Mouse (Mus musculus) adrenal gland, adult 18-20 months (tissue): ENCODE data around the gene Mars. TPM values are rescaled to one million over a fixed set of nuclear protein-coding genes. Genes with fewer than 3 reads are reported as not detected.
A peak's percentile ranks its signal among the peaks of the same experiment; 100 is the strongest.
"Not testable (repeated sequence)": the region's sequence is repeated elsewhere in the genome, so short reads cannot be mapped to it uniquely, and the experiment has no call there.

ENCODE experiments used
- DNase-seq, 2 experiments: peaks; one replicate each; pipeline ENCODE4 v3.0.0; 2021 to 2022; ENCODE audit warnings: low spot score in 2 of 2
- total RNA-seq, 2 experiments: library from RNA; stranded (reverse); gene quantifications; 1 replicate in 1 of 2; 2 replicates in 1 of 2; pipeline ENCODE4 v1.2.3; 2021

The Mars gene
- total RNA-seq, 2 experiments from 2014 or later, result 80.9 to 98.6 TPM

DNA sequence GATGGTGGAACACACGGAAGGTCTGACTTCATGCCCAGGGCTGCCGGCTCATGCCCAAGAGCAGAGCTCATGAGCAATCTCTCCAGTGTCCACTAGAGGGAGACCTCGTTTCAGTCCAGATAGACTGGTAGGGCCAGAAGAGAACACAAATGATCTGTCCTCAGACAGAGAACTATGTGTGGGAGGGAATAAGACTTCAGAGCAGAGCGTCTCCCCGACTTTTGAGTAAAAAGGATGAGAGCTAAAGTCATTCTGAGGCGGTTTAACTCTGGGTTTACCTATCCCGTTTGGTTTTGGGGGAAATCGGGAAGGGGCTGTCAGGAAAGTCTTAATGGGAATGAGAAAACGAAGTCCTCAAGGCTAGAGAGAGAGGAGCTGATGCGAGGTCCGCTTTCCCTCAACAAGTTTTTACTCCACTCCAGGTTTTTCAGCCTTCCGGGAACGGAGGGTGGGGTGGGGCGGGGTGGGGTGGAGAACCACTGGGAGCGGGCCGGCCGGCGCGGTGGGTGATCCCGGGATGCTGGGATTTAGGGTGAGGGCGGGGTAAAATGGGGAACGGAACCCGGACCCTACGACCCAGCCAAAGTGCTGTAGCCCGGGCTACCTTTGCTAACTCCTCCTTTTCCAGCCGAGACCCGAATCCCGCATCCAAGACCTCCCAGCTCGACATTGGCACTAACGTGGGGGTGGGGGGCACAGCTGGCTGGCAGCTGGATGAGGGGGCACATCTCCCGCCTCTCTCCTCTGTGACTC is 27.5 kb upstream of the Mars start:
- peak; percentile 76 to 80 for DNase-seq

DNA sequence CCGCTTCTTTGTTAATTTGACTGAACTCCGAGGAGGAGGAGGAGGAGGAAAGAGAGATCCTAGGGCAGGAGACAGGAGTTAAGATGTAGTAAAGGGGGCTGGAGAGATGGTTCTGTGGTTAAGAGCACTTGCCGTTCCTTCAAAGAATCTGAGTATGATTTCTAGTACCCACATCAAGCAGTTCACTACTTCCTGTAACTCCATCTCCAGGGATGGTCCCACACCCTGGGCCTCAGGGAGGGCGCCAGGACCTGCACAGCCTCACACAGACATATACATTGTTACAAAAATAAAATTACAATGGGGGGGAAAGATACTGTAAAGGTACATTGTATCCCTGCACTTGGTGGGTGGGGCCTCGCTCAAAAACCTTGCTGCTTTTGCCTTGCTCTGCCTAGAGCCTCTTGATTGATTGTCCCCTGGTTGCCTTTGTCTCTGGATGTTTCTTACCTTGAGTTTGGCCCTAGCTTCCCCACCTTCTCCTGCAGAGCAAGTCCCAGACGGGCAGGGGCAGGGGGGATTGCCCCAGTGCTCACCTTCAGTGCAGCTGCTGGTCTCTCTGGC is 26.0 kb upstream of the Mars start:
- no peak for DNase-seq

DNA sequence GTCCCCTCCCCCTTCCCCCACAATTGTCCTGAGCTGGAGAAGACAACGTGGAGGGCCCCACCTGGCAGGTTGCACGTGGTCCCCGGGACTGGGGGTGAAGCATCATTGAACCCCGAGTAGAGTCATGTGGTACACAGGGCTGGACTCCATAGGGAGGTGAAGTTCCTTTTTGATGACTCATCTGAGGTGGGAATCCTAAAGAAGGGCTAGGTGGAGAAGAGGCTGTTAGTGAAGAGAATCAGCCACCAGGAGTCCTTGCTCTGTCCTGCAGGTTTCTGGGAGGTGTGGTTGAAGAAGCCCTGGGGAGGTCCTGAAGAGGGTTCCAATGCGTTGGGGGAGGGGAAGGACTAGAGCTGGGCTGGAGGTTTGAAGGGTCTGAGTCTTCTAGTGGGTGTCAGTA is 25.4 kb upstream of the Mars start:
- DNase-seq, result no peak

DNA sequence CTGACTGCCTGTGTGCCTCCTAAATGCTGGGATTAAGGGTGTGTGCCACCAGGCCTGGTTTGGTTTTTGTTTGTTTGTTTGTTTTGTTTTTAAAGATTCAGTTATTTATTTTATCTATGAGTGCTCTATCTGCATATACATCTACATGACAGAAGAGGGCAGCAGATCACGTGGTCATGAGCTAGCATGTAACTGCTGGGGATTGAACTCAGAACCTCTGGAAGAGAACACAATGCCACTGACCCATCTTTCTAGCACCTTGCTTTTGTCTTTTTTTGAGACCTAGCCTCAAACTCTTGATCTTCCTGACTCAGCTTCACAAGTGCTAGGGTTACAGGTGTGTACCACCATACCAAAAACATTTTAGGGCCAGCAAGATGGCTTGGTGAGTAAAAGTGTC is 23.7 kb upstream of the Mars start:
- DNase-seq, result no peak

DNA sequence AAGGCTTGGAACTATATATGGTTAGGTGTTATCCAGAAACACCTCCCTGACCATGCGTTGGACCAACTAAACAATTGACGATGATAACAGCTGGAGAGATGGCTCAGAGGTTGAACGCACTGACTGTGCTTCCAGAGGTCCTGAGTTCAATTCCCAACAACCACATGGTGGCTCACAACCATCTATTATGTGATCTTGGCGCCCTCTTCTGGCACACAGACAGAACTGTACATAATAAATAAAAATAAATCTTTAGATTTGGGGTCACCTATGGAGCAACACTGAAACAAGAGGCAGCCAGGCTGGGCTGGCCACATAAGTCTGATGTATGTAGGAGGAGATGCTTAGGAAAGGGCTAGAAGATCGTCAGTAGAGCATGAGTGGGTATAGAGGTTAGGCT is 21.6 kb upstream of the Mars start:
- no peak for DNase-seq

DNA sequence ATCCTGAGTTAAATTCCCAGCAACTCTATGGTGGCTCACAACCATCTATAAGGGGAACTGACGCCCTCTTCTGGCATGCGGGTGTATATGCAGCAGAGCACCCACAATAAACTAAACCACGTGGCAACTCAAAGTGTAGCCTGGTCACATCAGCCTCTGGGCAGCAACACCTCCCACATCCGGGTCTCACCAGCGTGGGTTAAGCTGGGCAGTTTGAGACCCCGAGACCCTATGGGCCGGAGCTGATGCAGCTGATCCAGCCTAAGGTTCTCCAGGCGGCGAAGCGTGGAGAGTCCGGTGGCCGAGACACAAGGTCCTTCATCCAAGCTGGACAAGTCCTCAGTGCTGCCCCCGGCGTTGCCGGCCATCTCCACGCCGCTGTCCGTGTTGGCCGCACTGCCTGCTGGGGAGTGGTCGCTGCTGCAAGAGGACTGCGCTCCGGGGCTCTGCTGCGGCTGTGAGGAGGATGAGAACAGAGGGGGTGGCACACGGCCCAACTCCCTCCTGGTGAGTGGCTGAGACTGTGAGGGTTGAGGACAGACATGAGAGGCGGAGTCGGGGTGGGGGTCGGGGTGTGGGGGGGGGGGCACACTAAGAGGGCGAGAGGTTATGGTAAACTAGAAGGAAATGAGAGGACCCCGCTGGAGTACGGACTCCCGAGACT is 20.8 kb upstream of the Mars start:
- no peak for DNase-seq

DNA sequence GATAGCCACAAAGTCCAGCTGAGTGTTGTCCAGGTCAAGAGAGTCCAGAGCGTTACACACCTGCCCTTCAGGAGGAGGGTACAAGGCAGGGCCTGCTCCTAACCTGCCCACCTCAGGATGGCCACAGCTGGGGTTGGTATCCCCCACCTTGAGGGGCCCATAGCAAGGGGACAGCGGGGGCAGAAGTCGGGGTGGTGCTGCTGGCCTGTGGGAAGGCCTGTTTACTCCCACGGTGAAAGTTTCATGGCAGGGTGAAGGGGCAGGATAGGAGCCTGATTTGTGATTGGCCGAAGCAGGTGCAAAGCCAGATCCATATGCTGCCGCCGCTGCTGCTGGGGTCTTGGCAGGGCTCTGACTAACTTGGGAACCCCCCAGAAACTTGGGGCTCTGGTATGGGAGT is 18.6 kb upstream of the Mars start:
- DNase-seq, result no peak

DNA sequence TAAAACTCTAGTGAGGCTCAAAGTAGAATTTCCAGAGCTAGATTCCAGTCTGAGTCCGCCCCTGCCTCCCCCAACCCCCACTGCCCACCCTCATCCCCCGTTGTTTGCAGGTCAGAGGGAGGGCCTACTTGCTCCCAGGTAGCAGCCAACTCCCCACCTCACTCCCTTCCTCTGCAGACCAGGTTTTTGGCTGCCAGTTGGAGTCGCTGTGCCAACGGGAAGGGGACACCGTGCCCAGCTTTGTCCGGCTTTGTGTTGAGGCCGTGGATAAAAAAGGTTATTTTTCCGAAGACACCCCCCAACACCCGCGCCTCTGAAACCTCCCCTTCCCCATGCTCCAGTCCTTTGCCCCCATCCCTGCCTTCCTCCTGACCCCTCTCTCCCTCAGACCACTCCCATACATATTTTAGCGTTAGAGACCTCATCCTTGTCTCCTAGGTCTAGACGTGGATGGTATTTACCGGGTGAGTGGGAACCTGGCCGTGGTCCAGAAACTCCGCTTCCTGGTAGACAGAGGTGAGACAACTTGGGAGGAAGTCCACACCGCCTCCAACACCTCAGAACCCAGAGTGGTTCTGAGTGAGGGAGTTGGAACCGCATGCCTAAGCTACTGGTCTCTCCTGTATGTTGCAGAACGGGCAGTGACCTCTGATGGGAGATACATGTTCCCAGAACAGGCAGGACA is 16.0 kb upstream of the Mars start:
- DNase-seq, result no peak

DNA sequence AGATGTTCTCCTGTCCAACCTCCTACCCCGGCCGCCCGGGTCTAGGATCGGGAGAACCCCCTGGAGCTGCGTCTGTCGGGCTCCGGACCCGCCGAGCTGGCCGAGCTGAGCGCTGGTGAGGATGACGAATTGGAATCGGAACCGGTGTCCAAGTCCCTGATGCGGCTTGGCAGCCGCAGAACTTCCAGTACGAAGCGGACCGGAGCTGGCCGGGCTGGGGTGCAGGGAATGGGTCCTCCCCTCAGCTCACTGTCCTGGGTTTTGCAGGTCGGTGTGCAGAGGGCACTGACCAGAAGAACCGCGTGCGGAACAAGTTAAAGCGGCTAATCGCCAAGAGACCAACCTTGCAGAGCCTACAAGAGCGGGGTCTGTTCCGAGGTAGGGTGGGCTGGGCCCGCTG is 15.2 kb upstream of the Mars start:
- peak in 1 of 2 experiments; percentile 29 for DNase-seq

DNA sequence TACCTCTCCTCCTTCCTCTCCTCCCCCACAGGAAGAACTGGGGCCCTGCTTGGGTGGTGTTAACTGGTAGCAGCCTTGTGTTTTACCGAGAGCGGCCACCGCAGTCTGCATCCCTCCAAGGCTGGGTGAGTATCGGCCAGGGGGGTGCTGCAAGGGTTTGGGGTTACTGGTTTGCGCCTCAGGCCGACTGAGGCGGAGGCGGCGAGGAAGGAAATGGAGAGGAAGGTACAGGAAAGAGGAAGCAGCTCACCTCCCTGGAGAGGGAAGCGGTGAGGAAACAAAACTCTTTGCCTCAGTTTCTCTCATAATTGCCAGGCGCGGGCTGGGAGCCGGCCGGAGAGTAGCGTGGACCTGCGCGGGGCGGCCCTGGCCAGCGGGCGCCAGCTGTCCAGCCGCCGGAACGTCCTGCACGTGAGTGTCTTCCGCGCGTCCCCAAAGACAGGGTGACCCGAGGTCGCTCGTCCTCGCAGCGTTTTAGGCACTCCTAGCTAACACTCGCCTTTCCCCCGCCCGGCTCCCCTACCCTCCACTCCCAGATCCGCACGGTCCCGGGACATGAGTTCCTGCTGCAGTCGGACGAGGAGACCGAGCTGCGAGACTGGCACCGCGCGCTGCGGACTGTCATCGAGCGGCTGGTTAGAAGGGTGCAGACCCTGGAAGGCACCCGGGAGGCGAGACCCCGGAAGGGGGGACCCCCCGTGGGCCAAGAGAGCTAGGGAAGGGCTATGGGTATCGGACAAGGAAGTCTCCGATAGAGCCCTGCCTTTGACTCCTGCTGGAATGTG is 14.6 kb upstream of the Mars start:
- DNase-seq, result peak in 1 of 2 experiments; percentile 23

DNA sequence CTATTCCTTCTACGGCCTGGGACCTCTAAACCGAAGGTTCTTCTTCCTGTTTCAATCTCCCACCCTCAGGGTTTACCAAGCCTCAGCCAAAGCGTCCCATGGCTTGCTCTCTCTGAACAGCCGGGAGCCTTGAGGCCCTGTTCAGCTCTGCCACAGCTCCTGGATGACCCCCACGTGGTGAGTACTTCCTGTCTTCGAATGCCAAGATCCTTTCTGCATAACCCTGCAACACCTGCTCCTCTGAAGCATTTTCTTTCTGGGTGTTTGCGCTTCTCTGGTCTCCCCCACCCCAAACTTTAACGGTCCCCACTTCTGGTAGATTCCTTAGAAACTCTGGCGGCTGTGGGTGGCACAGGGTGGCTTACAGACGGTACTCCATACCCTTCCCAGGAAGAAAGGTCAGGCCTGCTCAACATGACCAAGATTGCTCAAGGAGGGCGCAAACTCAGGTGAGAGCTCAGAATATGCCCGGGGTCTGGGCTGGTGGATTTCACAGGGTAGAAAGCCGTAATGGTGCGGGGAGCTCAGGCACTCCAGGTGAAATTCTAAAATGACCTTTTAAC is 13.9 kb upstream of the Mars start:
- no peak for DNase-seq

DNA sequence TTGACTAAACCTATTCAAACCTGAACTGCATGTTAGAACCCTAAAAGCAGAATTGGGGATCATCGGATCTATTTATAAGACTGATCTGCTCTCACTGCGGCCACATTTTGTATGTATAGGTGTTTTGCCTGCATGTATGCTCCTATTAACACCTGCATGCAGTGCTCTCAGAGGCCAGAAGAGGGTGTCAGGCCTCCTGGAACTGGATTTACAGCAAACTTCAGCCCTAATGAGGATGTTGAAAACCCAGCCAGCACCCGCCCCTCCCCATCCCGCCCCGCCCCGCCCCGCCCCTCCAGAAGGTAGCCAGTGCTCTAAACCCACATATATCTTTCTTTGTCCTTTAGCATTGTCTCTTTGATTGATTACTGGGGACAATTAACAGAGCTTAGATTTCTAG is 12.9 kb upstream of the Mars start:
- DNase-seq, result no peak

DNA sequence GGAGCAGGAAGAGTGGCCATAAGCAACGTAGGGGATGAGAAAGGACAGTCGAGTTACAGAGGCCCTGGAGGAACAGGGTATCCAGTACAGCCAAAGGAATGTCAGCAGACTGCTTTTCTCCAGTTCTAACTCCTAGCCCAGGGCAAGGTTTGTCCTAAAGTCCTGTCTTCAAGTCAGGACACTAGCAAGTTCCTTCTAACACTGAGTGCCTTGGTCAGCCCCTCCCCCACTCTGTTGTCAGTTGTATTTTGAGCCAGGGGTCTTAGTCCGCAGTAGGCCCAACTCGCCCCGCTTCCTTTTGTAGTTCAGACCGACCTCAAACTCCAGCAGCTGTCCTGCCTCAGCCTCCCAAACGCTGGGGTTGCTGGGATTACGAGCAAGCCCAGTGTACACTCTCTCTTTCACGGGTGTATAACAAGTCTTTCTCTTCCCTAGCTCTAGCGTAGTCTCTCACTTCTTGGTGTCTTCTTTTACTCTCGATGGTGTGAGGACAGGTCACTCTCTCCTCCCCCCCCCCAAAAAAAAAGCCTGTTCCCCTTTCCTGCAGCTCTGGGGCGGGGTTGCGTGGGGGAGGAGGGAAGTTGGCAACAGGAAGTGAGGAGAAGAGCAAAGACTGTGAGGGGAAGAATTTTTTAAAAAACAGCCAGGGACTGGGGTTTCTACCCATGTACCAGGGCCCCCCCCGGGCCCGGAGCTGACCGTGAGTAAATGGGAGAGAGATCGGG is 11.7 kb upstream of the Mars start:
- no peak for DNase-seq

DNA sequence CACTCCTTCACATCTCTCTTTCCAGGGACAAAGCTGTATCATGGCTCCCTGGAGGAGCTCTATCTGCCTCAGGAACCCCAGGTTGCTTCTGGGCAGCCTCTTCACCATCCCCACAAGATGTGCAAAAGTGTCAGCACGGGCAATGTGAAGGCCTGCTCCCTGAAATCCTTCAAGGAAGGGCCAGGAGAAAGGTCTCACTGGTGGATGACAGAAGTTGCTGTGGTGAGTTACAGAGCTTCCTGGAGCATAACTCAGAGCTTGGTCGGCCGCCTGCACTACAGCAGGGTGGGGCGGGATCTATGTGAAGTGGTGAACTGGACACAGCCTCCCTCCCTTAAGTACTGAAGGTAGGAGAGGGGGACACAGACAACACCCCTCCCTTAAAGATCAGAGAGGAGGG is 11.1 kb upstream of the Mars start:
- DNase-seq, result no peak

DNA sequence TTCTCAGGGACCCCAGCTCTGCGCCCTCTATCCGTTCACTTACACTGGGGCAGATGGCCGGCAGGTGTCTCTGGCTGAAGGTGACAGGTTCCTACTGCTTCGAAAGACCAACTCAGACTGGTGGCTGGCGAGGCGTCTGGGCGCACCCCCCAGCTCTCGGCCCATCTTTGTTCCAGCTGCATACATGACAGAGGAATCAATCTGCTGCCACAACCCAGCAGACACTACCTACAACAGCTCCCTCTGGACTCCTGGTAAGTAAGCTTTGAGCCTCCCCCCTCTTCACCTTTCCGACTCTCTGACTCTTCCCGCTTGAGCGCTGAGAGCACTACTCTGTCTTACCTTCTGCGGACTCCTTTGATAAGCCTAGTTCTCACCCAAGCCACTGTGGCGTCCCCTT is 10.6 kb upstream of the Mars start:
- no peak for DNase-seq

DNA sequence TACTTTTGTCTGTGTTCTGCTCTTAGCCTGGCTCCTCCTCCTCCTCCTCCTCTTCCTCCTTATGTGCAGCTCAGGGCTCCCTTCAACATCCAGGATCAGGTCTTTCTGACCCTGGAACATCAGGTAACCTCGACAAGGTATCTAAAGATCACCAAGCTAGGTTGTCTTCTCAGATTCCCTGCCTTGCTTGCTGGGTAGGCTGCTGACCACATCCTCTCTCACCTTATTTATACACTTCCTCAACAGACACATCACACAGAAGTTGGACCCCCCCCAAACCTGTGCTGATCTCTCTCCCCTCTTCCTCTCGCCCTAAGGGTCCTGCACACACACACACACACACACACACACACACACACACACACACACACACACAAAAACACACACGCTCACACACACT is 10.0 kb upstream of the Mars start, which contains the start of gene Arhgap9:
TSS of gene Arhgap9 (plus strand) at position 344 of the 400 bp plus-strand sequence.
- no peak for DNase-seq

DNA sequence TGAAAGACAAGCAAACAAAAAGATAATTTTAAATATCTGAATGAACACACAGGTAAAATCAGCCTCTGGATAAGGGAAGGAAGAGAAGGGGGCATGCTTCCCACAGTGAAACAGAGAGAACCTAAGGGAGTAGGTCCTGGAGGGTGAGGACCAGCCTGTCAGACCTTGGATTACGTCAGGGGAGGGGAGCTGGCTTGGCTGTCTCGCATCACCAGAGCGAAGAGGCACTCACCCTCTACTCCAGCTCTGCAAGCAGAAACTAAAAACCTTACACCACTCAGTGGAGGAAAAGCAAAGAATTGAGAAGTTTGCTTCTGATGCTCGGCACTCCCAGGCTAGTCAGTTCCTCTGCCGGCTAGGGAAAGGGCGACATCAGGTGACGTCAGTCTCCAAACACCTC is 8.4 kb upstream of the Mars start:
- DNase-seq, result no peak

DNA sequence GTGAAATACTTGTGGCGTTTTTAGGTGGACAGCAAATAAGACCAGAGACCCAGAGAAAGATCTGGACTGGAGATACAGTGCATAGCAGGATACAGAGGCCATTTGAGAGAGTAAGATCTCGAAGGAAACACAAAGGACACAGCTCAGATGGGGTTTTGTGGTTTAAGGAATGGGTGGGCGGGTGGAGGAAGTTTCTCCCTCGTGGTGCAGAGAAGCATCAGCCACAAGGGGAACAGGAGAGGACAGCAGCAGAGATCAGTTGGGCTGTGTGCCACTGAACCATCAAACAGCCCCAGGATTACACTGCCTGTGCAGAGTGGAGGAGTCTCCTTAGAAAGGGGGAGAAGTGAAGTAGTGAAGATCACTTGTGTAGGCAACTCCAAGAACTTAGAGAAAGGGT is 6.4 kb upstream of the Mars start:
- no peak for DNase-seq

DNA sequence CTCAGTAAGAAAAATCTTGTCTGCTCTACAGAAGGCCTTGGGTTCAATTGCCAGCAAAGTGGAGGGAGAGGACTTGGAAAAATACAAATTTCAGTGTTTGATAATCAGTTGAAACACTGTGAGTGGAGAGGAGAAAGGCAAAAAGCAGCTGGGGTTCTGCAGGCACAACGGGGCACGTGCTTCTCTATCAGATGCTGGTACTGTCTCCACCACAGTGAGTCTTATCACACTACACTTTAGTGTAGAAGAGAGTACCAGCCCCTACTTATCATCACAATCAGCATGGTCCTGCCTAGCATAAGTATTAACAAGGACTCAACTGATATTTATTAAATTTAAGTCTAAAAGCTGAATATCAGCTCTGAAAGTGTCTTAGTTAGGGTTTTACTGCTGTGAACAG is 5.7 kb upstream of the Mars start:
- no peak for DNase-seq

DNA sequence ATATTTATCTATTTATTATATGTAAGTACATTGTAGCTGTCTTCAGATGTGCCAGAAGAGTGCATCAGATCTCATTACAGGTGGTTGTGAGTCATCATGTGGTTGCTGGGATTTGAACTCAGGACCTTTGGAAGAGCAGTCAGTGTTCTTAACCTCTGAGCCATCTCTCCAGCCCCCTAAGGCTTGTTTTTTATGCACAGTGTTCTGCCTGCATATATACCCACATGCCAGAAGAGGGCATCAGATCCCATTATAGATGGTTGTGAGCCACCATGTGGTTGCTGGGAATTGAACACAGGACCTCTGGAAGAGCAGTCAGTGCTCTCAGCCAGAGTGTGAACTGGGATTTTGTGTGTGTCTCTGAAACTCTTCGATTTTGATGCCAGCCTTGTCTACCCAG is 3.4 kb upstream of the Mars start:
- DNase-seq, result not testable (repeated sequence)
